Mouse (Mus musculus) E14TG2a.4 (cell line): ENCODE results near the gene Pccb.

Experiments
- H3K27me3 ChIP-seq: 2 replicates; pipeline ENCODE4 v1.6.1; 2014; ENCODE audit warnings: low read length, control low read depth; ENCODE audit not compliant: insufficient read depth
- H3K36me3 ChIP-seq: 2 replicates; pipeline ENCODE4 v1.6.1; 2014; ENCODE audit warnings: low read length, control low read depth; ENCODE audit not compliant: insufficient read depth
- H3K4me1 ChIP-seq: replicated peaks from 2 replicates; pipeline ENCODE4 v1.6.1; 2014; ENCODE audit warnings: low read depth, low read length, control low read depth
- H3K4me3 ChIP-seq: replicated peaks from 2 replicates; pipeline ENCODE4 v1.5.1; 2014; ENCODE audit warnings: mild to moderate bottlenecking, low read length
- H3K9me3 ChIP-seq: 2 replicates; pipeline ENCODE4 v1.6.1; 2014; ENCODE audit warnings: low read length, control low read depth
- CTCF ChIP-seq: conservative IDR thresholded peaks from 2 replicates; pipeline ENCODE4 v1.5.1; 2014; ENCODE audit warnings: low read length
- NANOG ChIP-seq: IDR thresholded peaks from 2 replicates; pipeline ENCODE4 v1.6.1; 2014; ENCODE audit warnings: borderline replicate concordance, low read length, mixed read lengths
- POU5F1 ChIP-seq: IDR thresholded peaks from 2 replicates; pipeline ENCODE4 v1.6.1; 2014; ENCODE audit warnings: low read length, borderline replicate concordance

Gene Pccb

DNA sequence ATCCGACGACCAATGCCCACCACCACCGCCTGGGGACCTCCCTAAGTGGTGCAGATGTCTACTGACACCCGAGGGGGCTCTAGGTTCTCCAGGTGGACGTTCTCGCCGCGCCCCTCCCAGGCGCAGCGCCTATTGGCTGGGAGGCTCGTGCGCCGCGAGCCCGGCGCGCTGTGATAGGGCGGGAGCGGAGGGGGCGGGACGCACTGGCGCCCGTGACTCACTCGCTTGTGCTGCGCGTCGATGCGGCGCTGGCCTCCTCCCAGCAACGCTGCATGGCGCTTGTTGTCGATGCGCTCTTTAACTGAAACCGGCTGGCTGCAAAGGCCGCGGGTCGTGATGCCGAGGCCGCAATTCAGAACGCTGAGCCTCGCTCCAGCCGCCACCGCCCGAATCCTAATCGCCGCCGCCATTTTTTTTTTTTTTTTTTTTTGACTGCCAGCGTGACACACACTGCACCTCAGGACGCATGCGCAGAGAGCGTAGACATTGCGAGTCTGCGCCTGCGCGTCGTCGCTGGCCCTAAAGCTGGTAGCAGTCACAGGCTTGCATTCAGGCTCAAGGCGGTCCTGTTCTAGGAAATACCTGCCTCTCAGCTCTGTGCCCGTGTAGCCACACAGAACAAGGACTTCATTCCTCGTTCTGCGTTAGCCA lies at the start of gene Pccb:
Gene Pccb, minus strand, starts transcription at position 451 of the 651 bp plus-strand sequence.
- Histone ChIP-seq H3K27me3 (no peaks in the 10 kb centered on the region), H3K4me3 (peak within 1 kb of the TSS; percentile 84), H3K36me3 (no peaks in the 10 kb centered on the region), H3K4me1 (peaks cover 65% of the 10 kb centered on the region), H3K9me3 (no peaks in the 10 kb centered on the region)
- no peak for TF ChIP-seq POU5F1
- TF ChIP-seq CTCF = no peak
- TF ChIP-seq NANOG = no peak

DNA sequence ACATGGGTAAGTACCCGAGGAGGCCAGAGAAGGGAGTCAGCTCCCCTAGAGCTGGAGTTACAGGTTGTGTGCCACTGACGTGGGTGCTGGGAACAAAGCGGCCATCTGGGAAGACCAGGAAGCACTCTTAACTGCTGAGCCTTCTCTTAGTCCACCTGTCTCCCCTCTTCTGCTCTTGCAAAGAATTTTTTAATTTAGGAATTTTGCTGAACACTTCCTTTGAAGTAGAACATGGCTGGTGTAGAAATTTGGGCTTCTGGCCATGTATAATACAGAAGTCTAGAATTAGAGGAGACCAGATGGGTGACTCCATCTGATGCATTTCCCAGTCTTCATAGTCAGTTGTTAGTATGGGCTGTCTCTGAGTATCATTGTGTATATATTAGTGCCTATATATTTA lies 49.0 kb upstream of the Pccb start:
- H3K36me3 ChIP-seq = peaks cover 13% of the 10 kb centered on the region
- H3K9me3 ChIP-seq = no peaks in the 10 kb centered on the region
- H3K4me3 ChIP-seq = no peak overlapping the region
- H3K27me3 ChIP-seq = no peaks in the 10 kb centered on the region
- peaks cover 51% of the 10 kb centered on the region for H3K4me1 ChIP-seq
- TF ChIP-seq POU5F1 (no peak), NANOG (no peak), CTCF (no peak)

- no peaks in the 10 kb centered on the region for H3K27me3 ChIP-seq
- H3K4me1 ChIP-seq = peaks cover 82% of the 10 kb centered on the region
- TF ChIP-seq POU5F1 (no peak), NANOG (no peak), CTCF (no peak)
- no peaks in the 10 kb centered on the region for H3K9me3 ChIP-seq
- H3K36me3 ChIP-seq = peaks cover 46% of the 10 kb centered on the region
- H3K4me3 ChIP-seq = no peak overlapping the region
Measured at GRCm38 (mm10) chr9:101080046-101080685, 45.5 kb upstream of the Pccb start.

DNA sequence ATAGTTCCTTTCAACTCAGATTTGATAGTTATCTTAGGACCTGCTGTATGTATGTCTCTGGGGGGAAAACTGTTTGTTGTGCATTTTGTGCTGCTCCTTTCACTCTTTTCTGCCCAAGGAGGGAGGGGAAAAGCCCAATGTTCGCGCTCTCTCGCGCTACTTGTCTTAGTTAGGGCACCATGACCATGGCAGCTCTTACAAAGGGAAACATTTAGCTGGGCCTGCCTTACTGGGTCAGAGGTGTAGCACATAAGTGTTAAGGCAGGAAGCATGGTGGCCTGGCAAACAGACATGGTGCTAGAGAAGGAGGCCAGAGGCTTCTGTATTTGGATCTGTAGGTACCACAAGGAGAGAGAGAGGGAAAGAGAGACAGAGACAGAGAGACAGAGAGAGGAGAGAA lies 43.9 kb upstream of the Pccb start:
- TF ChIP-seq CTCF (no peak), POU5F1 (no peak), NANOG (no peak)
- Histone ChIP-seq H3K36me3 (peaks cover 47% of the 10 kb centered on the region), H3K9me3 (no peaks in the 10 kb centered on the region), H3K4me1 (peaks cover 69% of the 10 kb centered on the region), H3K4me3 (peak overlapping the region; percentile 35), H3K27me3 (no peaks in the 10 kb centered on the region)

DNA sequence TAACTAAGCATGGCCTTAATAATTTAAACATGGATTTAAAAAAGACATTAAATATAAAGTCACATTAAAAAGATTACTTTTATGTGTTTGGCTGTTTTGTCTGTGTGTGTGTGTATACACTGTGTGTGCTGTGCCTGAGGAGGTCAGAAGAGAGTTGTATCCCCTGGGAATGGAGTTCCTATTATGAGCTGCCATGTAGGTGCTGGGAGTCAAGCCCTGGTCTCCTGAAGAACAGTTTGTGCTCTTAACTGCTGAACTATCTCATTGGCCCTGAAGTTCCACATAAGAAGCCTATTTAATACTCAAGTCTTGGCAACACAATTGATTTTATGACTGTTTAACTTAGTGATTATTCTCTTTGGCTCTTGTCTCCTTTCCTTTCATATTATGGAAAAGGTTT lies 42.8 kb upstream of the Pccb start:
- Histone ChIP-seq H3K4me3 (peak overlapping the region; percentile 94), H3K36me3 (peaks cover 47% of the 10 kb centered on the region), H3K27me3 (no peaks in the 10 kb centered on the region), H3K9me3 (no peaks in the 10 kb centered on the region), H3K4me1 (peaks cover 69% of the 10 kb centered on the region)
- TF ChIP-seq POU5F1 (no peak), CTCF (no peak), NANOG (no peak)

GRCm38 (mm10) chr9:101076095-101076875 lies 41.6 kb upstream of the Pccb start:
- no peak for TF ChIP-seq CTCF
- TF ChIP-seq NANOG = no peak
- TF ChIP-seq POU5F1 = no peak
- H3K36me3 ChIP-seq = peaks cover 47% of the 10 kb centered on the region
- H3K27me3 ChIP-seq = no peaks in the 10 kb centered on the region

GRCm38 (mm10) chr9:101075694-101076093 lies 41.0 kb upstream of the Pccb start:
- no peaks in the 10 kb centered on the region for H3K27me3 ChIP-seq
- no peaks in the 10 kb centered on the region for H3K9me3 ChIP-seq
- TF ChIP-seq NANOG = no peak
- TF ChIP-seq POU5F1 = no peak
- TF ChIP-seq CTCF = no peak
- peak overlapping the region; percentile 94 for H3K4me3 ChIP-seq
- H3K4me1 ChIP-seq = peaks cover 68% of the 10 kb centered on the region
- peaks cover 47% of the 10 kb centered on the region for H3K36me3 ChIP-seq

More at GRCm38 (mm10) chr9:101076095-101076875, 41.6 kb upstream of the Pccb start:
- peaks cover 68% of the 10 kb centered on the region for H3K4me1 ChIP-seq
- H3K9me3 ChIP-seq = no peaks in the 10 kb centered on the region
- H3K4me3 ChIP-seq = peak overlapping the region; percentile 94

- TF ChIP-seq NANOG = no peak
- no peak for TF ChIP-seq POU5F1
- no peak for TF ChIP-seq CTCF
- Histone ChIP-seq H3K4me3 (peak overlapping the region; percentile 94), H3K36me3 (peaks cover 45% of the 10 kb centered on the region), H3K27me3 (no peaks in the 10 kb centered on the region), H3K9me3 (no peaks in the 10 kb centered on the region), H3K4me1 (peaks cover 68% of the 10 kb centered on the region)
Measured at GRCm38 (mm10) chr9:101075091-101075581, 40.4 kb upstream of the Pccb start.
